Mouse (Mus musculus) CH12F3 (cell line): ENCODE measurements around the gene Fn3k.

Experiments used
- in situ Hi-C: fragments of 300-500 bp; cut with MboI; formaldehyde crosslinking; loops from 2 replicates; pipeline ENCODE4 v1.14.3; 2020; ENCODE audit warnings: low sequenced_read_pairs

Fn3k gene

DNA sequence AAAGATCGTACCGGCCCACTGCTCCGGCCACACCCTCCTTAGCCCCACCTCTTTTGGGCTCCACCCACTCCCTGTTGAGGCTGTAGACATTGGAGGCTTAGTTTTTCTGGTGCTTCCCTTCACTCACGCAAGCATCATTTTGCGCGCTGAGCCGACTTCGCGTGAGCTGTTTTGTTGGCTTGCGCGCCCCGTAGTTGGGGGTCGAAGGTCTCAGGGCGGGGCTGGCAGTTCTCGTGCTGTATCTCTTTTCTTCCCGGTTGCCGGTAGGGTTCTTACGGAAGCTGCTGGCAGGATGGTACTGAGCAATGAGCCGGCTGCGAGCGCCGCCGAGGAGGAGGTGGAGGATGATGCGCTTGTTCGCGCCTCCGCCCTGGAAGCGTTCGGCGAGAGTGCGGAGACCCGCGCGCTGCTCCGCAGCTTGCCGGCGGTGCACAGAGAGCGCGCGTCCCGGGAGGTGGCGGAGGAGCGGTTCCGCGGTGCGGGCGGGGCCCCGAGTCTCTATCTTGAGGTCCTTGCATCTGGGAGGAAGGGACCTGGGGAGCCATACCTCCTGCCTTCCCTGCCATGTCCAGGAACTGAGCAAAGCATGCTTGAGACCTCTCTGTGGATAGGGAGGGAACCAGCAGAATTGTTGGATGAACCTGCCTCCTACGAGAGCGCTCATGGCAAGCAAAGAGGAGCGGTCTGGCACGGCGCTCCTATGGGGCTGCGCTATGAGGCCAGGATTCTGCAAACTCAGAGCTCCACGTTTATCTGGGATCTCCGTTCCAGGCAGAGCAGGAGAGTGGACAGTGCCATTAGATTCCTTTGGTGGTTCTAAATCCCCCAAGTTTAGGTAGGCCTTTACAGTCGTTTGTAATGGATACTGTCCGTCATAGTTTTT, 17.3 kb downstream of the Fn3k start, which contains the start of gene Tbcd:
Tbcd (plus strand) TSS at position 197 of the 883 bp plus-strand sequence.
- in situ Hi-C loops, result no loop called here

DNA sequence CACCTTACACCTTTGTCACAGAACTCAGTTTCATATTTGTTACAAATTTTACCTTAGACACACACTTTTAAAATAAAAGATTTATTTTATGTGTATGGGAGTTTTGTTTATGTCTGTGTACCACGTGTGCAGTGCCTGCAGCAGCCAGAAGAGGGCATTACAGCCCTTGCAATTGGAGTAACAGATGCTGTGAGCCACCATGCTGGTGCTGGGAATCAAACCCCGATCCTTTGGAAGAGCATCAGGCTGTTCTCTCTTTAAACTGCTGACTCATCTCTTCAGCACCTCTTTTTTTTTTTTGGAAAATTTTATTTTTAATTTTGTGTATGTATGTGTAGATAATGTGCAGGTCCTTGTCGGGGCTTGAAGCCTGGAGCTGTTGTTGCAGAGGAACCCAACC, 23.2 kb downstream of the Fn3k start:
- in situ Hi-C loops, result no loop called here

DNA sequence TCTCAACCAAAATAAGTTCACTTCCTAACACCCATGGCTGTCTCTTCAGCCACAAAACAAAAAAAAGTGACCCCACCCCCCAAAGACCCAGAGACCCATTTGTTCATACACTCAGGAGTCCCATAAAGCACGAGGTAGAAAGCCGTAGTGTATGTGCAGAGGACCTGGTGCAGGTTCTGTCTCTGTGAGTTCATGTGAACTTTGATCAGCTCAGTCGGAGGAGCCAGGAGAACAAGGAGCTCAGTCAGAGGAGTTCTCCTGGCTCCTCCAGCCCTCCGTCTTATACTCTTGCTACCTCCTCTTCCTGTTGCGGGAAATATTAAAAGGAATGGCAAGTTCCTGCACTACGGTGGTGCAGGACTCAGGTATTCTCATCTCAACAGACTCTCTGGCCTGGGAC, 32.7 kb downstream of the Fn3k start:
- in situ Hi-C loops, result no loop called here

GRCm38 (mm10) chr11:121474831-121475230, 40.1 kb downstream of the Fn3k start:
- in situ Hi-C loops, result no loop called here

DNA sequence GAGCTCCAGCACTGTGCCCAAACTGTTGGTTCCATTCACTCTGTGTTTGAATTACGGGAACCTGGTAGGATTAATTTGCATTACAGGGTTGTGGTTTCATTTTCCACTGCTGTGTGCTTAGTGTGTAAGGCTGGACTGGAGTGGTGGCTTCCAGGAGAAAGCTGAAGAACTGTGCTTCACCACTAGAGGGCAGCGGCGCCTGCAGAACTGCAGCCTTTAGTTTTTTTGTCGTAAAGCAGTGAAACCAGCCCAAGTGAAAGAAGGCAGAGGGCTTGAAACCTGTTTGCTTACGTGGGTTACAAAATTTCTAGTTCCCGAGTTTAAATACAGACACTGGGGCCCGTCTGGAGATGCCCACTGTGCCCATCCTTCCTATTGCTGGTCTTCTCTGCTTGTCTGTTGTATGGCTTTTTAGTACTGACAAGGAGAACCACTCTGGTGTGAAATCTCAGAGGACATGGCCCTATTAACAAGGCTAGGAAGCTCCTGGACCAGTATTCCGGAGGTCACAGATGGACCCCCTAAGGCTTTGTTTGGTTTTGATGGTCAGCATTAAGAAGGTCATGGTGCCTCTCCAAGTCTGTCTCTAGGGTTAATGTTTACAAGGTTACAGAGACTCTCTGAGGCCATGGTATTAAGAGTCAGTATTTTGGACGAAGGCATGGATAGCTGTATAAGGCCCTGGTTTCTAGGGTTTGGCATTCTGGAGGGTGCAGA, 41.1 kb downstream of the Fn3k start:
- in situ Hi-C loops, result no loop called here

DNA sequence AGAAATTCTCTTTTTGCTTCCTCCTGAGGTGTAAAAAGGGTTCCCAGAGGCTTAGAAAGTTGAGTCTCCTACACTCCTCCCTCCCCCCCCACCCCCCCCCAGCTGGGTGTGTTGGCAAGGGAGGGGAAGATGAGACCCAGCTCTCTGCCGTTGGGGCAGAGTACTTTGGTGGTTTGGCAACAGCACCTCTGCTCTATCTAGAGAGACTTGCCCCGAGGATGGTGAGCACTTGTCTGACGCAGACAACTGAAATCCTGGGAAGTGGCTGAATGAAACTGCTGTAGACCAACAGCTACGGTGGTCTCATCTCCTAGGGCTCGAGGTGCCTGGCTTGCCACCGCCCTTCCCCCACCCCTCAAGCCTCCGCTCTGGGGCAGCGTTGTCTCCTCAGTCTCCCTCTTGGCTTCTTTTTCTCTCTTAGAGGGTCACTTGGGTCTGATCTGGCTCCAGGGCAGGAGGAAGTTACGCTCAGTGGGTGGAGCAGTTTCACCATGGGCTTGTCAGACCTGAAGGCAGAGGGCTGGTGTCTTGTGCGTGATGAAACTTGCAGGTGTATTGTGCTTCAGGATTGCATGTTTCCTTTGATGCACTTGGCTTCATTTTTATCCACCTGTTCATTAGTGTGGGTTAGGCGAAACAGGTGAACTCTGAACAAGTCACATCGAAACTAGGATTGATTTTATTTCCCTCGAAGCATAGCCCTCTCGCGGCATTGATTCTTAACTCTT, 44.9 kb downstream of the Fn3k start:
- in situ Hi-C loops, result no loop called here

- in situ Hi-C loops, result no loop called here
Measured at GRCm38 (mm10) chr11:121481129-121481528, 46.4 kb downstream of the Fn3k start.

DNA sequence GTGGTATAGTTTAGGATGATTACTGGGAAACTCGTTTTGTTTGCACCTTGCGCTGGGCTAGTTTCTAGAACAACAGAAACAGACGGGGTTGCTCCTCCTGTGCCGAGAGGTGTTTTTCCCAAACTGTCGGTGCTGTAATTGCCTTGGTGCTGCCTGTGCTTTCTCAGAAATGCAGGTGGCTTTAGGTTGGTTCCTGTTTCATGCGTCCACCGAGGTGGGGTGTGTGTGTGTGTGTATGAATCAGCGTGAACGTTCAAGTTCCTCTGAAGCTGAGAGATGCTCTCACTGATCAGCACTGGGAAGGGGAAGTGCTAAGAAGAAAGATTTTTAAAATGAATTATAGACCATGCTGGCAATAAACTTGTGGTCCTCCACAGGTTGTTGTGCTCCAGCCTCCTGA, 51.2 kb downstream of the Fn3k start:
- in situ Hi-C loops, result no loop called here

- in situ Hi-C loops, result no loop called here
Measured at GRCm38 (mm10) chr11:121490651-121491050, 55.9 kb downstream of the Fn3k start.
